Mouse (Mus musculus) adrenal gland (tissue): ENCODE measurements around the gene Fxr2.

ENCODE experiments used
- microRNA-seq, 2 experiments: library from miRNA; unstranded; fragments of <30 nt; microRNA quantifications; one replicate each; pipeline ENCODE4; 2019

The Fxr2 gene

Small RNA genes lying within 50 kb of the gene (microRNA-seq; reads per million reads assigned to microRNA genes)
- gene Mir1934 (4.0 to 5.1 reads per million in 2 experiments), gene Mir467f (0 reads per million in 2 experiments)
